Mouse (Mus musculus): Measurements from ENCODE around the gene Dstyk.

Dstyk gene

GRCm38 (mm10) chr1:132512106-132512505, 94.8 kb downstream of the Dstyk start:
- no peak for DNase-seq (ENCODE audit: low spot score)

- no peak for DNase-seq (ENCODE audit: low spot score)
Observed at GRCm38 (mm10) chr1:132515339-132515738, 98.0 kb downstream of the Dstyk start.
